Mouse (Mus musculus) embryo, embryonic 10 days (tissue): ENCODE measurements around the gene Spast.
"Not testable (repeated sequence)": the region's sequence is repeated elsewhere in the genome, so short reads cannot be mapped to it uniquely, and the experiment has no call there.

Source experiments
- DNase-seq: peaks from one replicate; pipeline ENCODE4 v3.0.0-alpha.2; 2015; ENCODE audit warnings: low spot score

Gene Spast

DNA sequence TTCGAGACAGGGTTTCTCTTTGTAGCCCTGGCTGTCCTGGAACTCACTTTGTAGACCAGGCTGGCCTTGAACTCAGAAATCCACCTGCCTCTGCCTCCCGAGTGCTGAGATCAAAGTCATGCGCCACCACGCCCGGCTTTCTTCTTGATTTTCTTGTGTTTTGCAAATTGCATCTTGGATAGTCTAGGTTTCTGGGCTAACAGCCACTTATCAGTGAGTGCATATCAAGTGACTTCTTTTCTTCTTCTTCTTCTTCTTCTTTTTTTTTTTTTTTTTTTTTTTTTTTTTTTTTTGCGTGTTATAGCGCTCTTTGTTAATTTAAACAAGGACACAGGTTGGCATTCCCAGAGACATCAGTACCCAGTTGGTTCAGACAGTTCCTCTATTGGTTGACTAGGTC, 11.6 kb upstream of the Spast start:
- not testable (repeated sequence) for DNase-seq

DNA sequence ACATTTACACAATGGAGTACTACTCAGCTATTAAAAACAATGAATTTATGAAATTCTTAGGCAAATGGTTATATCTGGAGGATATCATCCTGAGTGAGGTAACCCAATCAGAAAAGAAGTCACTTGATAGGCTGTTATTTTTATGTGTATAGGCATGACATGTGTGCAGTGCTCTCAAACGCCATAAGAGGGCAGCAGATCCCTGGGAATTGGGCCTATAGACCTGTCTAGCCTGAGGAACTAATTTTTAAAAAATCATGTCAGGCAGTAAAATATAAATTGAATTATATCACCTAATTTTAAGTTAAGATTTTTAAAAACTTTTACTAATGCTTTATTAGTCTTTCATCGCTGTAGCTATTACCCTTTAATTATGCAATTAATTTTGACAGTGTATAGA, 10.6 kb upstream of the Spast start:
- peak; percentile 78 for DNase-seq

DNA sequence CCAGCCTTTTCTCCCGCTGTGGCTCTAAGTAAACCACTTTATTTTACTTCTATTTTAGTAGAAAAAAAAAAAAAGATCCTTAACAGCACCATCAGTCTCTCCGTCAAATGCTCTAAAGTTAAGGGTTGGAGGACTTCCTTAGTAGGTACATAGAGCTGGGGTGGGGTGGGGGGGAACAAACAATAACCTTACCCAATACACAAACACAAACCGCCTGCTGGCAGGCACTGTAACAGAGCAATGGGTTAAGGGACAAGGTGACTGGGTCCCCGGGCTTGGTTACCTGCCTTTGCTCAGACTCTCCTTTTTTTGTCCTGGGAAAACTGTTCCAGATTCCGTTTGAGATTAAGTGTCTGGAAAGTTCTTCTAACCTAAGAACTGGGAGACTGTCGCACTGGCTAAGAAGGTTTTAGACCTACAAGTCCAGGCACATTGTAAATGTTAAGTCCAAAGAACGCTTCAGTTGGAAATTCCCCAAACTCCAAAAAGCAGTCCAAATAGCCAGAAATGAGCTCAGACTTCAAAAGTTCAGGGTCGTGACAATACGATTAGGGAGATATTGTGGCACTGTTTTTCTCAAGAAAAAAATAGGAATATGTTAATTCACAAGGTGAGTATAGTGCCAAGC, 7.6 kb upstream of the Spast start:
- no peak for DNase-seq

DNA sequence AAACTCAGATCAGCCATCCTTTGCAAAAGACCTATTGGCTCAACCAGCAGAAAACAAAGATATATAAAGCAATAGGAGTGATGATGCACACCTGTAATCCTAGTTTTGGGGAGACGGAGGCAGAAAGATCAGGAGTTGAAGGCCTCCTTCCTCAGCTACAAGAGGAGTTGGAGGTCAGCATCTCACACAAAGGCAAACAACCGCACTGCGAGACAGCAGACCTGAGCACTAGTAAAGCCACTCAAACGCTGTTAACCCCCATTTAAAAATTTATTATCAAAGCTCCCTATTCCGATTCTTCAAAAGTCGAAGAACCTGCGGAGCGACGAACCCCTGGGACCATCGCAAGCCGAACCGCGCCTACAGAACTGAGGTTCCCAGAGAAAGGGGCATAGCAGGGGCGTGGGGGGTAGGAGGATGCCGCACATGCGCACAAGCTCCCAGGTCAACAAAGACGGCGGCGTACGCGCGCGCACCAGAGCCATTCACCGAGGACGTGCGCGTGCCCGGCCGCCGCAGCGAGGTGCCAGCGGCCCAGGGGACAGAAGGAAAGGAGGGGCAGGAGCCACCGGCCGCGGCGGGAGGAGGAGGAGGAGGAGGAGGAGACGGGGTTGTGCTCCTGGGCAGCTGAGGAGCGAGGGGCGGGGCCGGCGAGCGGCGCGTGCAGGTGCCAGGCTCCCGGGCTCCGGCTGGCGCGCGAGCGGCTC, 409 bp upstream of the Spast start:
- peak; percentile 98 for DNase-seq

DNA sequence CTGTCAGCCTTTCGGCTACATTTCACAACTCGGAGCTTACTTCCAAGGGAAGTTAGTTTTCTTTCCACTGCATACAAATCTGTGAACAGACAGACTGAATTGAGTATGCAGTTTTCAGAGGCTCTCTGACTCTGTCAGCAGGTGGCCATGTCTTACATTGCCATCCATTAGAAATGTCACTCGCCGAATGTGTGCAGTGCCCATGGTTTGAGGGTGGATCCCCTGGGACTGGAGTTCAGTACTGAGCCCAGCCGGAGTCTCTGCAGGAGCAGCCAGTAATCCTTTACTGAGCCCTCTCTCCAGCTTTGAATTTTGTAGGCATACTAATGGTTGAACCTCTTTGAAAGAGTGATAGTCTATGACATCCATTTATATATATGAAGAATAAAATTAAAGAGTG, 2.4 kb downstream of the Spast start:
- peak; percentile 25 for DNase-seq

DNA sequence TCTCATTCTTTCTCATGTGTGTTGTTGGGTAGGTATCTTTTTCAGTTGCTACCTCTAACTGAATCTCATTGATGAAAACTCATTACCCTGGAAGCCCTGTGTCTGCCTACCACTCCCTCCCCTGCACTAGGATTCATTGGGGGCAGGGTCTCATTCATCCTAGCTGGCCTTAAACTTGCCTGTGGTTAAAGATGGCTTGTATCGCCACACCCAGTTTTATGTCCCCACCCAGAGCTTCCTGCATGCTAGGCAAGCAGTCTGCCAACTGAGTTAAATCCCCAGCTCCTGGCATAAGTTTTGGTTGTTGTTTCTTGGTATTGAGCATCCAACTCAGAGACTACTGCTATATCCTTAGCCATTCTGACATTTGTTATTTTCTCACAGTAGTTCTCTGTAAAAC, 24.8 kb downstream of the Spast start:
- no peak for DNase-seq

DNA sequence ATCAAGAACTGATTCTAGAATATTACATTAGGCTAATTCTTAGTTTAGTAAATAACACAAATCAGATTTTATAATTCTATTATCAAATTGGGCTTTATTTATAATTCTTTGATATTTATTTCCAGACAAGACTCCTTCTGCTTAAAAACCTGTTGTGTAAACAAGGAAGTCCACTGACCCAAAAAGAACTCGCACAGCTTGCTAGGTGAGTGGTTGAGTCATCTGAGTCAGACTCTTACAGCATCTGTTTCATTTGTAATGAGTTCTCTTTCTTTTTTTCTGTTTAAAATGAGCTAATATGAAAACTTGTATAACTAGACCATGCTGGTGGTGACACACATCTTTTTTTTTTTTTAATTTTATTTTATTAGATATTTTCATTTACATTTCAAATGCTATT, 38.1 kb downstream of the Spast start:
- no peak for DNase-seq

DNA sequence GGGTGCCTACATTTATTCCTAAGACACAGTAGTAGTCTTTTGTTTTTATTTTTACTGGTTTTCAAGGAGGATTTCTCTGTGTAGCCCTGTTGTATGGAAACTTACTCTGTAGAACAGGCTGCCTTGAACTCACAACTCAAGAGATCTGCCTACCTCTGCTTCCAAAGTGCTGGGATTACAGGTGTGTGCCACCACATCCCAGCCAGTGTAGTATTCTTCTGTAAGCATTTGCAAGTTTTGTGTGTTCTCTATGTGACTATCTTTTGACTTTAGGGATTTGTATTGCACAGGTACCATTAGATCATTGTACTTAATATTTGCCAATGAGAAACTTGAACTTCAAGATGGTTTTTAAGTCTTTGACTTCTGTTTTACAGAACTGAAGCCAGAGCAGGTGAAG, 47.9 kb downstream of the Spast start:
- no peak for DNase-seq

DNA sequence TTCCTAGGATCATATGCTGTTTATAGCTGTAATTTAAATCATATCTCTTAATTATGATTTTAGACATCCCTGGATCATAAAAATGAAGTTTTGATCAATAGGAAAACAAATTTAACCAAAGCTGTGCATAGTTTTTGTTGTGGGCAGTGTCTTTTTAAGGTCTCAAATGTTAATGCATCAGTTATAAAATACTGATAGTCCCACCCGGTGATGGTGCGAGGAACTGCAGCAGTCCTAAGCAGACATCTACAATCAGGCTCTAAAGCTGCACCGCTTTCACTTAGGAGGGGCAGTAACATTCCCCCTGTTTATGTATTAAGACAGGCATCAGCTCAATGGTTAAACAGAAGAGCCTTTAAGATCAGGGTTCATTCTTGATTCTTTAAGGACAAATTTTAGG, 51.1 kb downstream of the Spast start:
- DNase-seq: peak; percentile 27

DNA sequence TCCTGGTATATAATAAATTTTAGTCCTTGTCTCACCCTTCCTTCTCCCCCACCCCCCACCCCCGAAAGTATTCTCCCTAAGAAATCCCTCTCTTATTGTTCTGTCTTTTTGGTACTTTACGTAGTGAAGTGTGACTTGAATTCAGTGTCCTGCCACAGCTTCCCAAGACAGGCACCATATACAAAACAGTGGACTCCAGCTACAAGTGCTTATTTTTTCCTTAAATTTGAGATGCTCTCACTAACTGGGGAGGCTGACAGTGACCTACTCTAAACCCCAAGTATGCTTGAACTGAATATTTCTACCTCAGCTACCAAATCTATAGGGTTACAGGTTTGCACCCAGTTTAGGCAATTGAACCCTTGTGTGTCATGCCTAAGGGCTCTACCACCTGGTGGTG, 55.6 kb downstream of the Spast start:
- DNase-seq: no peak

DNA sequence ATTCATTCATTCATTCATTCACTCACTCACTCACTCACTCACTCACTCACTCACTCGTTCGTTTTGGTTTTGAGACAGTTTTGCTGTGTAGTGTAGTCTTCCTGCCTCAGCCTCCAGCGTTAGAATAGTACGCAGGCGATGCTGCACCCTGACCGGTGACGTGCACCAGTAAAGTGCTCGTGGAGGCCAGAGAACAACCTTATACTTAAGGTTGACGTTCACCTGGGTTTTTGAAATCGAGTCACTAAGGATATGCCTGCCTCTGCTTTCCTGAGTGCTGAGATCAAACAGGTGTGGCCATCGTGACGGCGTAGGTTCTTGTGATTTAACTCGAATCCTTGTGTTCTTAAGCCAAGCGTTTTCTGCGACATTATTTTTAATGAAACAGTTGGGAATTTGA, 56.1 kb downstream of the Spast start:
- DNase-seq: peak; percentile 15

DNA sequence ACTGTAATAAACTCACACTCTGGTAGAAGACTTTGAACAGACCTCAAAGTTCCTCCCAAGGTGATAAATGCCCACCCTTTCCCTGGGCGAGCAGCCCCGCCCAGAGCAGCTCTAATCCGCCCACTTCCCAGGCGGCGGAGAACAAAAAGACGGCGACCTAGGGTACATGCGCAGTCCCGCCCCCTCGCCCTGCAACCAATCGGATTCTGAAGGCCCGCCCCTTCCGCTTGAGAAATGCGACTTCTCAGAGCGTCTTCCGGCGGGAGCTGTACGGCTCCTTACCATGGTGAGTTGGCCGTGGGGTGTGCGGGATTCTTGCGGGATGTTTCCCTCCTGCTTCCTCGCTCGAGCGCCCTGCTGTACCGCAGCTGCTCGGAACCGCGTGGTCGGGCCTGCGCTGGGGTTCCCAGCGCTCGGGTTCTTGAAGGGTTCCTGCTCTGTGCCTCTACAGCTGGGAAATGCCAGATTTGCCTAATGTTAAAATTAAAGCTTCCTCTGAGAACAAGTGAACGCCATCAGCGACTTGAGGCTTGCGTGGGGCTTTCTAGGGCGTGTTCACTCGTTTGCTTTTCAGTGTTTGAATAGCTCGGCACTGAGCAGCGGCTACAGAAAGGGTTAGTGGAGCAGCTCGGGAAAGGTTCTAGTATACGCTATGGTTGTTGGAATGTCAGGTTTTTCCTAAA, 56.7 kb downstream of the Spast start, which contains the start of gene Slc30a6:
Slc30a6 (plus strand) TSS at position 226 of the 683 bp plus-strand sequence.
- DNase-seq: peak; percentile 97

DNA sequence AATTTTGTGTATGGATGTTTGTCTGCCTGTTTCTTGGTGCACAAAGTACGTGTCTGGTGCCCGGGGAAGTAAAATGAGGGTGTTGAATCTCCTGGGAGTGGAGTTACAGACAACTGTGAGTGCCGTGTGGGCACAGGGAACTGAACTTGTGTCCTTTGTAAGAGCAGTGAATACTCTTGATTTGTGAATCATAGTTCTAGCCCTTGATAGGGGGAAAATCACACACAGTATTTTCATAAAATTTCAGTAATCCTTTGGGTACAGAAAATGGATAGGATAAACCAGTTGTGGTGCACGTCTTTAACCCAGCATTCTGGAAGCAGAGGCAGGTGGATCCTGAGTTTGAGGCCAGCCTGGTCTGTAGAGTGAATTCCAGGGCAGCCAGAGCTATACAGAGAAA, 58.0 kb downstream of the Spast start:
- no peak for DNase-seq

DNA sequence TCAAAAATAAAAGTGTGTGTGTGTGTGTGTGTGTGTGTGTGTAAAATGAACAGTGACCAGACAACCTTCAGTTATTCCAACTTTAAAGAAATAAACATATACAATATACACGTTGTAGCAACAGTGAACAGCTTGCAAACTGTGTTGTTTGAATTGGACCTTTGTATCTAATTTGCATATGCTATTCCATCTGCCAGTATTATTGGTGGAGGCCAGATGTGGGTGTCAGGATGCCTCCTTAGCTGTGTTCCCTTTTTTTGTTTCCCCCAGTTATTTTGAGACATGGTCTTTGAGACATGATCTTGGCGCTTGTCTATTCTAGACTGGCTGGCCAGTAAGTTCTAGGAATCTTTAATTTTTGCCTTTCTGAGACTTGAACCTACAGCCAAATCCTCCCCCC, 58.4 kb downstream of the Spast start:
- no peak for DNase-seq

DNA sequence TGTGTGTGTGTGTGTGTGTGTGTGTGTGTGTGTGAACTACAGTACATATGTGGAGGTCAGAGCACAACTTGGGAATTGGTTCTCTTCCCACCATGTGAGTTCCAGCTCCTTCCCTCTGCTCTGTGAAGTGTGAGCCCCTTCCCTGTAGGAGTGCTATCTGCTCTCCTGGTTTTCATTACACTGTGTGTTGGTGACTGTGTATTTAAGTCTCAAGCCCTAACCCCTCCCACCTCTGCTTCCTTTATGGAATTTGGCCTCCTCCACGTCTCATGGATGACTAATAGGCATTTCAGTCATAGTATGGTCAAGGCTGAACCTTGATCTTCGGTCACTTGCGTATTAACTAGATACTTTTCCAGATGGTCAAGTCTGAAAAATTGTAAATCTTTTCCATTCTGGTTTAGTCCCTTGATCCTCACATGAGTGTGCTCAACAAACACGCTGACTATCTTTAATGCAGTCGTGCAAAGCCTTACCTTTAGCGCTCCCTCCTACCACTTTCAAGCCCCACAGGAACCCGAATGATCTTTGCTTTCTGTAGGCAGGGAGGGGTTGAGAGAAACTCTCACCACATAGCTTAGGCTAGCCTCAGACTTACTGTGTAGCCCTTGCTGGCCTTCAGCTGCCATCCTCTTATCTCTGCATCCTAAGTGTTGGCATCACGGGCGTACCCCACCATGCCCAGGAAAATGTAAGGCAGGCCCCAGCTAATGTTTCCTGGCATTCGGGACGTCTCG, 63.9 kb downstream of the Spast start:
- DNase-seq: no peak

DNA sequence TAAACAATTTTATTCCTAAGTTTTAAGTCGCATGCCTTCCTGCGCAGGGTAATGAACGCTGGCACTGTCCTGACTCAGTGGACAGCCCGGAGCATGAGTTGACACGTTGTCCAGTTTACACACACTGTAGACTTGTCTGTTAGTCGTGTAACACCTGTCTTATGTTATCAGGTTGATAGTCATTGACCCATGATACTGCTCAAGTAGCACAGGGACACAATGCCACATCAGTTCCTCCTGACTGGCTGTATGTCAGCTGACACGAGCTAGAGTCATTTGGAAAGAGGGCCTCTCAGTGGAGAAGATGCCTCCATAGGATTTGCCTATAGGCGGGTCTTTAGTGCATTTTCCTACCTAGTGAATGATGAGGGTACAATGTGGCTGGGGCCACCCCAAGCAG, 67.7 kb downstream of the Spast start:
- no peak for DNase-seq

DNA sequence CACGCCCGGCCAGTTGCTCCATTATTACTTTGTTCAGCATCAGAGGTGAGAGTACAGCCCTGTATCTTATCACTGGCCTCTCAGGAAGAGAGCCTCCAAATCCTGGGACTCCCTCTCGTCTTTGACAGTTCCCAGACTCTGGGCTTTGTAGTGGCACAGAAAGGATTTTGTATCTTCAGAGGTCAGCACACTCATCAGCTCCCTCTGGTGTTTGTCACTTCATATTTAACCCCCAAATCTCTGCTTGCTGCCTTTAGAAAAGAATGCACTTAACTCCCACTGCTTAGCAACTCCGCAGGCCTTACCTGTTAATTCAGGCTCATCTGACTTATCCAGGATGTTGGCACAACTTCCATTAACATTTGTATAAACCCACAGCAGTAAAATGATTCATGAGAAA, 70.9 kb downstream of the Spast start:
- DNase-seq: peak; percentile 43

DNA sequence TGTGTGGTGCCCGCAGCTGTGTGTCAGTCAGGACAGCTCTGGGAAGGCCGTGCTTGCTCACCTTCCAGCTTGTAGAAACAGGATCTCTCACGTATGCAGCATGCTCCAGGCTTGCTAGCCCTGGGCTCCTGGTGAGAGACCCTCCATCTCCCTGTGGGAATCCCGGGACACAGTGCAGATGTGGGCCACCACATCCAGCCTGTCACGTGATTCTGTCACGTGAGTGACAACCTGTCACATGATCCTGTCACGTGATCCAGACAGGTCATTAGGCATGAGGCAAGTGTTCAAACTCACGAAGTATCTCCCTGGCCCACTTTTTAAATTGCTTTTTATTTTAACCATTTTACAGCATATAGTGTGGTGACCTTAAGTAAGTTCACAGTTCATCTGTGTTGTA, 74.5 kb downstream of the Spast start:
- DNase-seq: no peak

DNA sequence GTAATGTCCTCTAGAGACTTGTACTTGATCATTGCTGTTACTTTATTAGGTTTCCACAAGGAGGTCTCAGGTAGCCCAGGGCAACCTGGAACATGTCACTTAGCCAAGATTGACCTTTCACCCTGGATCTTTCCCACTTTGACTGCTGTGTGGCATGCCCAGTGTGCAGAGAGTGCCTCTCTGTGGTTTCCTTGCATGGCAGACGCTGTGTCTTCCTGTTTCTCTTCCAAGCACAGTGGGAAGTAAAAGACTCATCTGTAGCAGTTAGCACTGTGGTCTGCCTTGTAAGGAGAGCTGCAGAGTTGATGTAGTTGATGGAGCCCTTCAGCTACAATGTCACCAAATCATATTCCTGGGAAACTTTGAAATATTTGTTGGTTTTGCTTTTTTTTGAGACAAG, 75.9 kb downstream of the Spast start:
- DNase-seq: no peak

DNA sequence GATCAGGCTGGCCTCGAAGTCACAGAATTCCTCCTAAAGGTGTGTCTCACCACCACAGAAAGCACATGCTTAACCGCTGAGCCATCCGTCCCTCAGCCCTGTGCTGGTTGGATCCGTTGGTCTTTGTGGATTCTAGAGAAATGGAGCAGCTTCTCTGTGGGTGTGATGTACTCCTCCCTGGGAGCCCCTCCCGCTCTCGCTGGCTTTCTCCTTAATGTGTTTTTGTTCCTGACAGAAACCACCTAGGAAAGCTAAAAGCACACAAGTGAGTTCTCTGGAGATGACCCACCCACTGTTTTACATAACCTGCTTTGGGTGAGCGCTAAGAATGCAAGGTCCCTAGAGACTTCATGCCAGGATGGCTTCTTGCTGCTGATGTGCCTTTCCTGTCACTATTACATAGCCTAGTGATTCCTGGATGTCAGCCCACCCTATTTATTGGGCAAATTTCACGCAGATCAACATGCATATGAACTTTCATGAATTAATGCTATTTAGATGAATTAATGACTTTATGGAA, 78.1 kb downstream of the Spast start:
- no peak for DNase-seq

DNA sequence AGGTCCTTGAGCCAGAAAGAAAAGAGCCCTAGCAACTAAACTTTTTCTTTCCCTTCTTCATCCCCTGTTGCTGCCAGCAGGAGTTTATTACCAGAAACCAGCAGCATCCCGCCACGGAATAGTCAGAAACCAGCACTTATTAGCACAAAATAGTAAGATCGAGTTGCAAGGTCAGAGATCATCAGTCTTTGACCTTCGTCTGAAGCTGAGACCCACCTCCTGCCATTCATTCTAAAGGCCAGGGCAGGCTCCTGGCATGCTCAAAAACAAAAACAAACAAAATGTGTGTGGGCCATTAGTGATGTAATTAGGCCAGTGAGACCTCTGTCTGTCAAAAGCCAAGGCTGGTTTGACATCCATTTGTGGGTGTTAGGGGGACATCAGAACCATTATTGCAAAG, 79.4 kb downstream of the Spast start:
- DNase-seq: peak; percentile 73

DNA sequence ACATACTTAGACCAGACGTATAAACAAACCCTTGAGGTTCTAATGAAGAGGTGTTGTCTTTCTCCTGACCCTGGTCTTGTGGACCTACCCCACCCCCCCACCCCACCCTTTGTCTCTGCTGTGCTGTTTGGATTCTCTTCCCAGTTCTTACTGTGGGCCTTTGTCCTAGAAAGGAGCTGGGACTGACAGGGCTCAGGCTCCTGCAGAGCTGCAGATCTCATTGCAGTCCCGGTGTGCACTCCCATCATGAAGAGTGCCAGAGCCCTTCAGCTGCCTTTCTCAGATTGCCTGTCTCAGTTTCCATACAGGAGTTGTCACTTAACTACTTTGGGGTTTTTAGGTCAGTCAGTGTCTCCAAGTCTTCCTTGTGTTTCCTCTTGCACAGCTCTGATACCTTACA, 81.9 kb downstream of the Spast start:
- DNase-seq: no peak
